Mouse (Mus musculus): ENCODE results near the gene Raph1. TPM values are rescaled to one million over a fixed set of nuclear protein-coding genes. Genes with fewer than 3 reads are reported as not detected.

Gene Raph1
- polyA plus RNA-seq, 1 experiment from 2014 or later = 17.9 TPM

- no peak for ATAC-seq
- Histone ChIP-seq H3K4me3 (ENCODE audit: low read depth, low read length) (no peak overlapping the region), H3K9me3 (ENCODE audit: control insufficient read depth) (no peaks in the 10 kb centered on the region), H3K9ac (ENCODE audit: low read depth, low read length) (no peak overlapping the region), H3K27me3 (replicated peaks; ENCODE audit: control insufficient read depth, insufficient read depth, low read length) (no peaks in the 10 kb centered on the region), H3K4me2 (replicated peaks; ENCODE audit: low read depth) (no peak overlapping the region), H3K36me3 (ENCODE audit: control insufficient read depth, insufficient read depth) (no peaks in the 10 kb centered on the region), H3K4me1 (replicated peaks; ENCODE audit: control insufficient read depth, insufficient read depth, low read length) (0 out of 2 replicates have a peak, but pooled peaks cover 3% of the 10 kb centered on the region), H3K27ac (ENCODE audit: low read depth, low read length) (no peak overlapping the region)
- 83% methylated on average over 3 of the region's 3 CpGs for WGBS
- TF ChIP-seq CTCF (IDR thresholded peaks at IDR 0.05; ENCODE audit: low read depth) = no peak
Measured at GRCm38 (mm10) chr1:60604481-60605021, 37.6 kb upstream of the Raph1 start.

- Histone ChIP-seq H3K27me3 (replicated peaks; ENCODE audit: control insufficient read depth, insufficient read depth, low read length) (no peaks in the 10 kb centered on the region), H3K4me1 (replicated peaks; ENCODE audit: control insufficient read depth, insufficient read depth, low read length) (0 out of 2 replicates have a peak, but pooled peaks cover 6% of the 10 kb centered on the region), H3K4me3 (ENCODE audit: low read depth, low read length) (no peak overlapping the region), H3K4me2 (replicated peaks; ENCODE audit: low read depth) (no peak overlapping the region), H3K36me3 (ENCODE audit: control insufficient read depth, insufficient read depth) (no peaks in the 10 kb centered on the region), H3K9ac (ENCODE audit: low read depth, low read length) (no peak overlapping the region), H3K27ac (ENCODE audit: low read depth, low read length) (no peak overlapping the region), H3K9me3 (ENCODE audit: control insufficient read depth) (no peaks in the 10 kb centered on the region)
- no peak for ATAC-seq
- no peak for TF ChIP-seq CTCF (IDR thresholded peaks at IDR 0.05; ENCODE audit: low read depth)
- 86% methylated on average over 6 of the region's 6 CpGs for WGBS
Measured at GRCm38 (mm10) chr1:60600682-60601081, 33.8 kb upstream of the Raph1 start.

GRCm38 (mm10) chr1:60599926-60600325, 33.0 kb upstream of the Raph1 start:
- Histone ChIP-seq H3K9me3 (ENCODE audit: control insufficient read depth) (no peaks in the 10 kb centered on the region), H3K27me3 (replicated peaks; ENCODE audit: control insufficient read depth, insufficient read depth, low read length) (no peaks in the 10 kb centered on the region), H3K27ac (ENCODE audit: low read depth, low read length) (no peak overlapping the region), H3K36me3 (ENCODE audit: control insufficient read depth, insufficient read depth) (no peaks in the 10 kb centered on the region), H3K4me1 (replicated peaks; ENCODE audit: control insufficient read depth, insufficient read depth, low read length) (0 out of 2 replicates have a peak, but pooled peaks cover 6% of the 10 kb centered on the region), H3K4me3 (ENCODE audit: low read depth, low read length) (no peak overlapping the region), H3K4me2 (replicated peaks; ENCODE audit: low read depth) (no peak overlapping the region), H3K9ac (ENCODE audit: low read depth, low read length) (no peak overlapping the region)
- 58% methylated on average over 3 of the region's 3 CpGs for WGBS
- TF ChIP-seq CTCF (IDR thresholded peaks at IDR 0.05; ENCODE audit: low read depth) = no peak
- peak; percentile 92 for ATAC-seq

GRCm38 (mm10) chr1:60599013-60599701, 32.3 kb upstream of the Raph1 start:
- no peak for ATAC-seq
- H3K27ac ChIP-seq (ENCODE audit: low read depth, low read length) = no peak overlapping the region
- H3K27me3 ChIP-seq (replicated peaks; ENCODE audit: control insufficient read depth, insufficient read depth, low read length) = no peaks in the 10 kb centered on the region
- 59% methylated on average over 6 of the region's 6 CpGs for WGBS
- no peaks in the 10 kb centered on the region for H3K9me3 ChIP-seq (ENCODE audit: control insufficient read depth)
- H3K36me3 ChIP-seq (ENCODE audit: control insufficient read depth, insufficient read depth) = no peaks in the 10 kb centered on the region
- 0 out of 2 replicates have a peak, but pooled peaks cover 6% of the 10 kb centered on the region for H3K4me1 ChIP-seq (replicated peaks; ENCODE audit: control insufficient read depth, insufficient read depth, low read length)
- no peak for TF ChIP-seq CTCF (IDR thresholded peaks at IDR 0.05; ENCODE audit: low read depth)
- H3K4me3 ChIP-seq (ENCODE audit: low read depth, low read length) = no peak overlapping the region
- H3K9ac ChIP-seq (ENCODE audit: low read depth, low read length) = no peak overlapping the region
- no peak overlapping the region for H3K4me2 ChIP-seq (replicated peaks; ENCODE audit: low read depth)

GRCm38 (mm10) chr1:60596386-60597320, 29.7 kb upstream of the Raph1 start:
- H3K27ac ChIP-seq (ENCODE audit: low read depth, low read length) = peak overlapping the region; percentile 15
- H3K4me1 ChIP-seq (replicated peaks; ENCODE audit: control insufficient read depth, insufficient read depth, low read length) = 0 out of 2 replicates have a peak, but pooled peaks cover 6% of the 10 kb centered on the region
- ATAC-seq = peak; percentile 62
- no peaks in the 10 kb centered on the region for H3K27me3 ChIP-seq (replicated peaks; ENCODE audit: control insufficient read depth, insufficient read depth, low read length)
- WGBS = 56% methylated on average over 11 of the region's 11 CpGs
- H3K9me3 ChIP-seq (ENCODE audit: control insufficient read depth) = no peaks in the 10 kb centered on the region
- H3K36me3 ChIP-seq (ENCODE audit: control insufficient read depth, insufficient read depth) = no peaks in the 10 kb centered on the region
- no peak overlapping the region for H3K4me2 ChIP-seq (replicated peaks; ENCODE audit: low read depth)
- H3K4me3 ChIP-seq (ENCODE audit: low read depth, low read length) = no peak overlapping the region
- H3K9ac ChIP-seq (ENCODE audit: low read depth, low read length) = no peak overlapping the region
- no peak for TF ChIP-seq CTCF (IDR thresholded peaks at IDR 0.05; ENCODE audit: low read depth)

GRCm38 (mm10) chr1:60593101-60593500, 26.2 kb upstream of the Raph1 start:
- H3K27ac ChIP-seq (ENCODE audit: low read depth, low read length) = no peak overlapping the region
- no peak for TF ChIP-seq CTCF (IDR thresholded peaks at IDR 0.05; ENCODE audit: low read depth)
- 94% methylated on average over 6 of the region's 6 CpGs for WGBS
- H3K27me3 ChIP-seq (replicated peaks; ENCODE audit: control insufficient read depth, insufficient read depth, low read length) = no peaks in the 10 kb centered on the region
- ATAC-seq = no peak
- H3K9me3 ChIP-seq (ENCODE audit: control insufficient read depth) = no peaks in the 10 kb centered on the region
- H3K36me3 ChIP-seq (ENCODE audit: control insufficient read depth, insufficient read depth) = no peaks in the 10 kb centered on the region
- H3K4me2 ChIP-seq (replicated peaks; ENCODE audit: low read depth) = no peak overlapping the region
- H3K9ac ChIP-seq (ENCODE audit: low read depth, low read length) = no peak overlapping the region
- 0 out of 2 replicates have a peak, but pooled peaks cover 3% of the 10 kb centered on the region for H3K4me1 ChIP-seq (replicated peaks; ENCODE audit: control insufficient read depth, insufficient read depth, low read length)
- no peak overlapping the region for H3K4me3 ChIP-seq (ENCODE audit: low read depth, low read length)
